Mouse (Mus musculus) small intestine, adult 2 months (tissue): ENCODE measurements around the gene Smo. TPM values are rescaled to one million over a fixed set of nuclear protein-coding genes. Genes with fewer than 3 reads are reported as not detected.
A peak's percentile ranks its signal among the peaks of the same experiment; 100 is the strongest.

Source experiments
- H3K27ac ChIP-seq: fragments of 200-500 bp; 2 replicates; pipeline ENCODE4 v1.5.1; 2012; ENCODE audit warnings: low read depth, low read length, control low read depth, inconsistent platforms; ENCODE audit not compliant: insufficient read depth
- H3K27me3 ChIP-seq: fragments of 200-500 bp; 2 replicates; pipeline ENCODE4 v1.6.1; 2012; ENCODE audit warnings: mild to moderate bottlenecking, moderate library complexity, low read length, inconsistent platforms; ENCODE audit not compliant: control insufficient read depth, insufficient read depth
- H3K36me3 ChIP-seq: fragments of 200-500 bp; 2 replicates; pipeline ENCODE4 v1.6.1; 2012; ENCODE audit warnings: mild to moderate bottlenecking, low read length, control low read depth, inconsistent platforms; ENCODE audit not compliant: control insufficient read depth, insufficient read depth
- H3K4me1 ChIP-seq: fragments of 200-500 bp; 2 replicates; pipeline ENCODE4 v1.6.1; 2012; ENCODE audit warnings: low read length, inconsistent platforms, mixed read lengths; ENCODE audit not compliant: control insufficient read depth, insufficient read depth, insufficient read length
- H3K4me3 ChIP-seq: fragments of 200-500 bp; 2 replicates; pipeline ENCODE4 v1.5.1; 2012; ENCODE audit warnings: low read depth, mild to moderate bottlenecking, control low read depth, inconsistent platforms, low read length, moderate library complexity
- CTCF ChIP-seq: fragments of 200-500 bp; IDR thresholded peaks from 2 replicates; pipeline ENCODE4 v1.5.1; 2012; ENCODE audit warnings: low read depth, mild to moderate bottlenecking, control low read depth, inconsistent platforms, low read length, moderate library complexity, mixed read lengths; ENCODE audit not compliant: insufficient replicate concordance, insufficient read length; ENCODE audit errors: extremely low read depth
- POLR2A ChIP-seq: fragments of 200-500 bp; IDR thresholded peaks from 2 replicates; pipeline ENCODE4 v1.6.1; 2012; ENCODE audit warnings: low read depth, mild to moderate bottlenecking, control low read depth, inconsistent platforms, low read length, moderate library complexity
- WGBS: fragments of 180-500 bp; shearing (Covaris S2); methylation state at CpG from one replicate; pipeline ENCODE4 v1.1.7; 2018; 5-methylcytosine and 5-hydroxymethylcytosine counted together
- polyA plus RNA-seq: library from polyadenylated mRNA; depleted of rRNA; stranded (reverse); fragments of >200 nt; gene quantifications from 2 replicates; pipeline ENCODE4 v1.2.3, GENCODE M21; 2012; rRNA removed

Smo gene
- polyA plus RNA-seq = 11.5 and 11.9 TPM in 2 replicates

- Histone ChIP-seq H3K36me3 (no peaks in the 10 kb centered on the region), H3K4me1 (peaks cover 4% of the 10 kb centered on the region; the same call in 1 of the 2 replicates), H3K27ac (0 out of 2 replicates have a peak within 1 kb of the TSS, but pooled peaks have one; percentile 26), H3K4me3 (peak within 1 kb of the TSS; percentile 89), H3K27me3 (peaks cover 17% of the 10 kb centered on the region; the same call in 1 of the 2 replicates)
- WGBS = under 1% methylated on average over 29 of the region's 30 CpGs
- TF ChIP-seq CTCF = no peak
- TF ChIP-seq POLR2A = 0 out of 2 replicates have a peak, but pooled peaks have one; percentile 17
Observed at GRCm38 (mm10) chr6:29735336-29735688, at the start of gene Smo. Gene Smo, plus strand, starts transcription at chr6:29735503.

DNA sequence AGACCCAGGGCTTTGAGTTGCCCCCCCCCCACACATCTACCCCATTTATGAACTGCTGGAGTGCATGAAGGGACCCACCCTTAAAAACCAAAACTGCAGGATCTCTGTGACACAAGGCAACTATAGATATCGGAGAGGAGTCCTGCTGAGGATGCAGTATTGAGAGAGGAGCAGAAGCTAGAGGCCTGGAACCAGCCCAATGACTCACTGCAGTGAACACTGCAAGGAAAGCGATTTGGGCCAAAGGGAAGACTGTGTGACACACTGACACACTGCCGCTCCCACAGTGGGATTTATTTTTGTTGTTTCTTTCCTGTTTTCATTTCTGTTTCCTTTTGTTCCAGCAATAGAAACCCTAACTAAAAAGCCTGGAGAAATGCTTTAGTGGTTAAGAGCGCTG lies 49.4 kb upstream of the Smo start:
- Histone ChIP-seq H3K36me3 (no peaks in the 10 kb centered on the region), H3K27me3 (no peaks in the 10 kb centered on the region)

DNA sequence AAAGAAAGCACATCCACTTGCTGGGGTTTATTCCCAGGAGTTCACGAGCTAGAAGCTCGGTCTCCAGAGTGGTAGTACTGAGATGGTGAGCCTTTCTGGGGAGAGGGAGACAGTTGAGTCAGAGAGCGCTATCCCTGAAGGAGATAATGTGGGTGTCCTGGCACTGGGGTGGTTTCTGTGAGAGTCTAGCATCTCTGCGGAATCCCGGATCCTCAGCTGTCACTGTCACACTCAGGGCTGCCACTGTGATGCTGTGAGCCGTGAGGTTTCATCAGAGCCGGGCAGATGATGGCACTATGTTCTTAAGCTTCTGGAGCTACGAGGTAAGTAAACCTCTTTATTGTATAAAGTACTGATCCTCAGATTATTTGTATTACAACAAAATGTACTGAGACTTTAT lies 45.8 kb upstream of the Smo start:
- H3K4me1 ChIP-seq = peaks cover 2% of the 10 kb centered on the region; the same call in 1 of the 2 replicates
- no peak overlapping the region for H3K27ac ChIP-seq

More for the DNA sequence above, 49.4 kb upstream of the Smo start:
- H3K4me1 ChIP-seq = no peaks in the 10 kb centered on the region; the same call in 1 of the 2 replicates
- H3K4me3 ChIP-seq = no peak overlapping the region
- no peak overlapping the region for H3K27ac ChIP-seq
- WGBS = 79% methylated on average over 4 of the region's 4 CpGs
- TF ChIP-seq CTCF = no peak

DNA sequence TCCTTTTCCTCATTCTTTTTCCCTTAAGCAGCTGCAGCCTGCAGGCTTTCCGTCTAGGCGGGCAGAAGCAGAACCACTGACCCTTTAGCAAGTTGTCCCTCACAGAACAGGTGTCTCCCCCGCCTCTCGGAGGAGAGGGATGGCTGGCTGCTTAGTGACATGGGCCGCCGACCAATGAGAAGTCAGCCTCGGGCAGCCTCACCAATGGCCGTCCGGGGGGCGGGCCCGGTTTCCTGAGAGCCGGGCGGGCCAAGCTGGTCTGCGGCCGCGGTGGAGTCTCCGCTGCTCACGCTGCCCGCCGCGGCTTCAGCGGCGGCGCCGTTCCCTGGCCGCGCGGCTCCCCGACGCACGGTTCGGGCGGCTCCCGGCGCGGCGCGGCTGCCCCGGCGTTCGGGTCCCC lies 41.4 kb upstream of the Smo start, which contains the start of gene Tspan33:
Gene Tspan33 (plus strand): TSS at position 270 of the 400 bp plus-strand sequence.
- TF ChIP-seq CTCF (no peak), POLR2A (no peak)
- no peak within 1 kb of the TSS for H3K27ac ChIP-seq
- H3K27me3 ChIP-seq = peaks cover 15% of the 10 kb centered on the region; the same call in 1 of the 2 replicates
- H3K4me1 ChIP-seq = peaks cover 4% of the 10 kb centered on the region; the same call in 1 of the 2 replicates
- H3K4me3 ChIP-seq = peak within 1 kb of the TSS; percentile 61
- H3K36me3 ChIP-seq = no peaks in the 10 kb centered on the region
- 0% methylated on average over 24 of the region's 41 CpGs for WGBS

More for the DNA sequence above, 45.8 kb upstream of the Smo start:
- WGBS = 78% methylated on average over 8 of the region's 8 CpGs
- H3K27me3 ChIP-seq = peaks cover 10% of the 10 kb centered on the region; the same call in 1 of the 2 replicates
- H3K36me3 ChIP-seq = no peaks in the 10 kb centered on the region
- H3K4me3 ChIP-seq = no peak overlapping the region
- TF ChIP-seq CTCF = no peak
- no peak for TF ChIP-seq POLR2A

- Histone ChIP-seq H3K4me1 (peaks cover 4% of the 10 kb centered on the region; the same call in 1 of the 2 replicates), H3K27me3 (peaks cover 15% of the 10 kb centered on the region; the same call in 1 of the 2 replicates), H3K36me3 (no peaks in the 10 kb centered on the region), H3K27ac (no peak overlapping the region), H3K4me3 (peak overlapping the region; percentile 61)
- TF ChIP-seq CTCF (no peak), POLR2A (no peak)
- 17% methylated on average over 34 of the region's 35 CpGs for WGBS
Observed at GRCm38 (mm10) chr6:29694375-29695289, 40.7 kb upstream of the Smo start.

DNA sequence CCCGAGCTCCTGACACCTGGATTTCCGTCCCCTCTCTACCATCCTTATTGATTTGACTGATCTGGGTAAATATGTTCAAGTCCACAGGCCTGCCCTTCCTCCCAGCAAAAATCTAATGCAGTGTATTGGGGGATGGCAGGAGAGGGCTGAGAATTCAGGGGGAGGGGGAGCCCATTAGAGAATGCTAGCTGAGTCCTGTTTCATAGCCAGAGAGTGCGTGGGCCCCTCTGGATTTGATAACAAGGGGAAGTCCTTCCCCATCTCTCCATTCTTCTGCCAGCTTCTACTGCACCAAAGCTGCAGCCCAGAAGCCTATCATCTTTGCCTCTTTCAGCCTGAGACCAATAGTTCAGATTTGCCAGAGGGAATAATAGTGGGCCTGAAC lies 40.0 kb upstream of the Smo start:
- no peak overlapping the region for H3K27ac ChIP-seq
- no peak overlapping the region for H3K4me3 ChIP-seq
- H3K4me1 ChIP-seq = peaks cover 4% of the 10 kb centered on the region; the same call in 1 of the 2 replicates
- TF ChIP-seq POLR2A = no peak
- no peak for TF ChIP-seq CTCF
- peaks cover 15% of the 10 kb centered on the region; the same call in 1 of the 2 replicates for H3K27me3 ChIP-seq
- WGBS = 73% methylated on average over 3 of the region's 3 CpGs
- no peaks in the 10 kb centered on the region for H3K36me3 ChIP-seq

- Histone ChIP-seq H3K4me3 (no peak overlapping the region), H3K4me1 (peaks cover 4% of the 10 kb centered on the region; the same call in 1 of the 2 replicates), H3K27ac (no peak overlapping the region), H3K36me3 (no peaks in the 10 kb centered on the region), H3K27me3 (peaks cover 15% of the 10 kb centered on the region; the same call in 1 of the 2 replicates)
- no peak for TF ChIP-seq POLR2A
- TF ChIP-seq CTCF = no peak
- WGBS = 51% methylated on average over 7 of the region's 7 CpGs
Observed at GRCm38 (mm10) chr6:29695975-29696374, 39.3 kb upstream of the Smo start.
